ENCODE assay signal across 21 mouse cellular contexts in genomic region chr3:130270509-130270908, GRCm38 (mm10).
"Had no signal": no experiment of that assay in that cellular context is flagged by ENCODE, and none has a peak within 500 bp of the region (broad histone marks: within the 10 kb centered on the region; RNA-seq: fewer than 3 reads in every experiment).

No protein-coding gene starts in this region.

- H3K4me1 ChIP-seq: megakaryocyte, embryonic 14.5 days; midbrain, embryonic 13.5 days; midbrain, embryonic 15.5 days had no signal

- H3K9ac ChIP-seq: liver, postnatal 0 days; lung, embryonic 15.5 days; midbrain, embryonic 13.5 days; midbrain, embryonic 15.5 days; neural tube, embryonic 13.5 days; neural tube, embryonic 15.5 days had no signal

- H3K27me3 ChIP-seq: lung, embryonic 15.5 days; megakaryocyte, embryonic 14.5 days; midbrain, embryonic 13.5 days; midbrain, embryonic 15.5 days; neural tube, embryonic 13.5 days; neural tube, embryonic 15.5 days had no signal

- DNase-seq: liver, postnatal 0 days; lung, adult 2 months; lung, postnatal 14 days; lung, postnatal 36 days; right cerebral cortex, adult 18-20 months; right cerebral cortex, postnatal 25 days; right cerebral cortex, postnatal 4 days; spleen, adult 18-20 months; thymus, adult 18-20 months; thymus, postnatal 14 days; thymus, postnatal 36 days had no signal

- H3K4me2 ChIP-seq: lung, embryonic 15.5 days; midbrain, embryonic 11.5 days; midbrain, embryonic 13.5 days; midbrain, embryonic 15.5 days; neural tube, embryonic 13.5 days; neural tube, embryonic 15.5 days had no signal

- H3K9me3 ChIP-seq: lung, embryonic 15.5 days; midbrain, embryonic 13.5 days; midbrain, embryonic 15.5 days; neural tube, embryonic 15.5 days had no signal

- ATAC-seq: liver, postnatal 0 days; lung, postnatal 0 days; midbrain, embryonic 13.5 days; midbrain, embryonic 15.5 days had no signal

- H3K4me3 ChIP-seq: lung, embryonic 15.5 days; megakaryocyte, embryonic 14.5 days; midbrain, embryonic 13.5 days; midbrain, embryonic 15.5 days; myocyte; neural tube, embryonic 13.5 days; neural tube, embryonic 15.5 days had no signal

- H3K27ac ChIP-seq: lung, embryonic 15.5 days; macrophage; midbrain, embryonic 13.5 days; midbrain, embryonic 15.5 days; neural tube, embryonic 13.5 days; neural tube, embryonic 15.5 days had no signal

- H3K36me3 ChIP-seq: lung, embryonic 15.5 days; midbrain, embryonic 13.5 days; midbrain, embryonic 15.5 days; neural tube, embryonic 13.5 days; neural tube, embryonic 15.5 days had no signal
